Mouse (Mus musculus): ENCODE measurements at regions not wholly inside any gene's neighbourhood (a gene's known extent, or its start where the extent isn't known, plus 50 kb on each side); places are given as distances from the start of the nearest gene placed in this dataset.

GRCm38 (mm10) chr17:68956275-68956674 is 119.2 kb upstream of the Epb41l3 start:
- whole genome bisulfite sequencing, result 83% methylated on average over 2 of the region's 2 CpGs
- no peak overlapping the region for H3K4me3 ChIP-seq (ENCODE audit: low read depth, low read length)
- H3K9me3 ChIP-seq (replicated peaks; ENCODE audit: control insufficient read depth, low read length), result no peaks in the 10 kb centered on the region
- no peaks in the 10 kb centered on the region for H3K36me3 ChIP-seq (replicated peaks; ENCODE audit: control insufficient read depth, insufficient read depth, low read depth, low read length)
- DNase-seq (ENCODE audit: low spot score), result no peak
- H3K27ac ChIP-seq (replicated peaks; ENCODE audit: low read depth, low read length), result no peak overlapping the region
- H3K9ac ChIP-seq (replicated peaks; ENCODE audit: low read length), result no peak overlapping the region
- no peak overlapping the region for H3K4me2 ChIP-seq (ENCODE audit: low read depth, low read length)
- H3K27me3 ChIP-seq (ENCODE audit: control insufficient read depth, insufficient read depth, low read length), result no peaks in the 10 kb centered on the region
- no peak for ATAC-seq (replicated peaks; ENCODE audit: insufficient number of reproducible peaks, low FRiP score, low TSS enrichment, low read depth)
- no peaks in the 10 kb centered on the region for H3K4me1 ChIP-seq (ENCODE audit: control insufficient read depth, insufficient read depth, low read length)

DNA sequence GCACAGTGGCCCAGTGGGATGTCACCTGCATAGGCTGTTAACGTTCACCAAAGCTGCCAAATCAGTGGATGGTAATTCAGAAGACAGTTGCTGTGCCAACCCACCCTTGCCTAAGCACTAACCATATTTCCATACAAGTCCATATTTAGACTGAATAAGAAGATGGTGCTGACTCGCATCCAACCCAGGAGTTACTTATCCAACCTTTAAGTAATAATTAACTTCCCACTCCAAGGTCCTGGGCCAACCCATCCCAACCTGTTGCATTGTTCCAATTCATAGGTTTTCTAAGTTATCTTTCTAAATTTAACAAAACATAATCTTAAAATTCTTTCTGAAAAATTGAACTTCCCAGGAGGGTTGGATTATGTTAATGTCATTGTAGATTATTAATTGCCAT is 114.3 kb upstream of the Epb41l3 start:
- H3K9me3 ChIP-seq (replicated peaks; ENCODE audit: control insufficient read depth, low read length), result no peaks in the 10 kb centered on the region
- H3K36me3 ChIP-seq (replicated peaks; ENCODE audit: control insufficient read depth, insufficient read depth, low read depth, low read length), result no peaks in the 10 kb centered on the region
- H3K4me2 ChIP-seq (ENCODE audit: low read depth, low read length), result no peak overlapping the region
- H3K4me1 ChIP-seq (ENCODE audit: control insufficient read depth, insufficient read depth, low read length), result no peaks in the 10 kb centered on the region
- H3K4me3 ChIP-seq (ENCODE audit: low read depth, low read length), result no peak overlapping the region
- H3K27ac ChIP-seq (replicated peaks; ENCODE audit: low read depth, low read length), result no peak overlapping the region
- DNase-seq (ENCODE audit: low spot score) (no peak), ATAC-seq (replicated peaks; ENCODE audit: insufficient number of reproducible peaks, low FRiP score, low TSS enrichment, low read depth) (no peak)
- H3K9ac ChIP-seq (replicated peaks; ENCODE audit: low read length), result no peak overlapping the region
- H3K27me3 ChIP-seq (ENCODE audit: control insufficient read depth, insufficient read depth, low read length), result no peaks in the 10 kb centered on the region
- WGBS, result 84% methylated on average over 2 of the region's 2 CpGs

GRCm38 (mm10) chr17:68975606-68976005 is 99.9 kb upstream of the Epb41l3 start:
- no peak for DNase-seq (ENCODE audit: low spot score)
- no peaks in the 10 kb centered on the region for H3K36me3 ChIP-seq (replicated peaks; ENCODE audit: control insufficient read depth, insufficient read depth, low read depth, low read length)
- no peak overlapping the region for H3K27ac ChIP-seq (replicated peaks; ENCODE audit: low read depth, low read length)
- no peak overlapping the region for H3K4me2 ChIP-seq (ENCODE audit: low read depth, low read length)
- ATAC-seq (replicated peaks; ENCODE audit: insufficient number of reproducible peaks, low FRiP score, low TSS enrichment, low read depth), result no peak
- no peak overlapping the region for H3K9ac ChIP-seq (replicated peaks; ENCODE audit: low read length)
- H3K4me1 ChIP-seq (ENCODE audit: control insufficient read depth, insufficient read depth, low read length), result no peaks in the 10 kb centered on the region
- H3K4me3 ChIP-seq (ENCODE audit: low read depth, low read length), result no peak overlapping the region
- WGBS, result 64% methylated on average over 13 of the region's 13 CpGs
- H3K27me3 ChIP-seq (ENCODE audit: control insufficient read depth, insufficient read depth, low read length), result no peaks in the 10 kb centered on the region
- no peaks in the 10 kb centered on the region for H3K9me3 ChIP-seq (replicated peaks; ENCODE audit: control insufficient read depth, low read length)

DNA sequence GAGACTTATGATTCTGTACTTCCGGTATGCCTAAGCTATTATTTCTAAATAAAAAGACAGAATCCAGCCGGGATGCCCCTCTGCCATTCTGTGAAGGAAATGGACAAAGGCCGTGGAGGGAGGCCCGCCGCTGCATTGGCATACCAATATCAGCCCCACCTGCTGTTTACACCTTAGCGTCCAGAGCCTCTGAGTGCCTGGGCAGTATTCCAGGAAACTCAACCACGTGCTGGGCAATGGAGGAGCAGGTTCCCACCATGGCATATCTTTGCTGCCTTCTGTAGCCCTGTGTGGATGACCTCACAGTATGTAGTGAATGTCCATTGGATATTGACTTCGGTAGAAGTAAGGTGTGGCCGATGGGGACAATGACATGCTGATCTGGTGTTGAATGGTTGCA is 97.3 kb upstream of the Epb41l3 start:
- ATAC-seq (replicated peaks; ENCODE audit: insufficient number of reproducible peaks, low FRiP score, low TSS enrichment, low read depth) (no peak), DNase-seq (ENCODE audit: low spot score) (no peak)
- 86% methylated on average over 9 of the region's 9 CpGs for WGBS
- H3K9ac ChIP-seq (replicated peaks; ENCODE audit: low read length), result no peak overlapping the region
- H3K9me3 ChIP-seq (replicated peaks; ENCODE audit: control insufficient read depth, low read length), result no peaks in the 10 kb centered on the region
- no peak overlapping the region for H3K4me3 ChIP-seq (ENCODE audit: low read depth, low read length)
- no peaks in the 10 kb centered on the region for H3K27me3 ChIP-seq (ENCODE audit: control insufficient read depth, insufficient read depth, low read length)
- H3K4me2 ChIP-seq (ENCODE audit: low read depth, low read length), result no peak overlapping the region
- no peaks in the 10 kb centered on the region for H3K4me1 ChIP-seq (ENCODE audit: control insufficient read depth, insufficient read depth, low read length)
- H3K27ac ChIP-seq (replicated peaks; ENCODE audit: low read depth, low read length), result no peak overlapping the region
- no peaks in the 10 kb centered on the region for H3K36me3 ChIP-seq (replicated peaks; ENCODE audit: control insufficient read depth, insufficient read depth, low read depth, low read length)

DNA sequence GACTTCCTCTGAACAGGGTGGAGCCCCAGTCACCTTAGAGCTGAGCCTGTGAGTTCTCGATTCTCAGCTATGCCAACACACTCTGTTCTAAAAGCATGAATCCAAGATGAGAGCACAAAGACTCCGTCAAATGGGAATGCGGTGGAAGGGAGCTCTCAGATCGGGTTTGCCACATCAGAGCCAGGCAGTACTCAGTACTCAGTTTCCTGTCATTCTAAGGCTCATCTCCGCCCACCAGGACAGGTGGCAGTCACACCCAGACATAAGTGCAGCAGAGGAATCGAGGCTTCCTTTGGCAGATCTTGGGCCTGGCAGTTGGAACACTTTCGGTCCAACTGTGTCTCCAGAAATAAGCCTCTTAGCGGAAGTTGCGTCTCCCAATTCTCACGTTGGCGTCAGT is 94.4 kb upstream of the Epb41l3 start:
- H3K4me1 ChIP-seq (ENCODE audit: control insufficient read depth, insufficient read depth, low read length), result no peaks in the 10 kb centered on the region
- no peak overlapping the region for H3K4me3 ChIP-seq (ENCODE audit: low read depth, low read length)
- no peaks in the 10 kb centered on the region for H3K36me3 ChIP-seq (replicated peaks; ENCODE audit: control insufficient read depth, insufficient read depth, low read depth, low read length)
- H3K9me3 ChIP-seq (replicated peaks; ENCODE audit: control insufficient read depth, low read length), result no peaks in the 10 kb centered on the region
- DNase-seq (ENCODE audit: low spot score) (no peak), ATAC-seq (replicated peaks; ENCODE audit: insufficient number of reproducible peaks, low FRiP score, low TSS enrichment, low read depth) (no peak)
- H3K27me3 ChIP-seq (ENCODE audit: control insufficient read depth, insufficient read depth, low read length), result no peaks in the 10 kb centered on the region
- no peak overlapping the region for H3K4me2 ChIP-seq (ENCODE audit: low read depth, low read length)
- no peak overlapping the region for H3K9ac ChIP-seq (replicated peaks; ENCODE audit: low read length)
- 86% methylated on average over 11 of the region's 11 CpGs for WGBS
- H3K27ac ChIP-seq (replicated peaks; ENCODE audit: low read depth, low read length), result no peak overlapping the region

DNA sequence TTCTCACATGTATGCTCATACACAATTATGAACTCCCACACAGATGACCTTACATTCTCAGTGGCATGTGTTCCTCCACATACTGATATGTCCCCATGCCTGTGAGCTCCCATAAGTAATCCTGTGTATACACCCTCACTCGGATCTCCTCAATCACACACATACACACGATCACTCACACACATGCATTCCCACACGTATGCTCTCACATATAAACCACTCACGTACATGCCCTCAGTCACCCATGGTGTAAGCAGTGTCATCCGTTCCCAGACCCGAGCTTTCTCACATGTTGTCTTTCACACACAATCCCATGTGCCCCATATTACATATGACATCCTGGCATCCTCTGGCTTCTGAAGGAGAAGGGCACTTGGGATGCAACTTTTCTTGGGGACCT is 93.4 kb upstream of the Epb41l3 start:
- Histone ChIP-seq H3K9ac (replicated peaks; ENCODE audit: low read length) (no peak overlapping the region), H3K36me3 (replicated peaks; ENCODE audit: control insufficient read depth, insufficient read depth, low read depth, low read length) (no peaks in the 10 kb centered on the region), H3K27me3 (ENCODE audit: control insufficient read depth, insufficient read depth, low read length) (no peaks in the 10 kb centered on the region), H3K4me3 (ENCODE audit: low read depth, low read length) (no peak overlapping the region), H3K4me2 (ENCODE audit: low read depth, low read length) (no peak overlapping the region), H3K4me1 (ENCODE audit: control insufficient read depth, insufficient read depth, low read length) (no peaks in the 10 kb centered on the region), H3K9me3 (replicated peaks; ENCODE audit: control insufficient read depth, low read length) (no peaks in the 10 kb centered on the region), H3K27ac (replicated peaks; ENCODE audit: low read depth, low read length) (no peak overlapping the region)
- 0 out of 2 replicates have a peak, but pooled peaks have one; percentile 52 for ATAC-seq (replicated peaks; ENCODE audit: insufficient number of reproducible peaks, low FRiP score, low TSS enrichment, low read depth)
- 87% methylated on average over 6 of the region's 6 CpGs for WGBS
- no peak for DNase-seq (ENCODE audit: low spot score)

- no peak for ATAC-seq (replicated peaks; ENCODE audit: insufficient number of reproducible peaks, low FRiP score, low TSS enrichment, low read depth)
- H3K4me2 ChIP-seq (ENCODE audit: low read depth, low read length), result no peak overlapping the region
- no peak overlapping the region for H3K9ac ChIP-seq (replicated peaks; ENCODE audit: low read length)
- DNase-seq (ENCODE audit: low spot score), result no peak
- no peaks in the 10 kb centered on the region for H3K9me3 ChIP-seq (replicated peaks; ENCODE audit: control insufficient read depth, low read length)
- no peaks in the 10 kb centered on the region for H3K27me3 ChIP-seq (ENCODE audit: control insufficient read depth, insufficient read depth, low read length)
- 86% methylated on average over 3 of the region's 3 CpGs for WGBS
- H3K27ac ChIP-seq (replicated peaks; ENCODE audit: low read depth, low read length), result no peak overlapping the region
- no peaks in the 10 kb centered on the region for H3K4me1 ChIP-seq (ENCODE audit: control insufficient read depth, insufficient read depth, low read length)
- no peaks in the 10 kb centered on the region for H3K36me3 ChIP-seq (replicated peaks; ENCODE audit: control insufficient read depth, insufficient read depth, low read depth, low read length)
- H3K4me3 ChIP-seq (ENCODE audit: low read depth, low read length), result no peak overlapping the region
These were observed 75.6 kb upstream of the Epb41l3 start for GRCm38 (mm10) chr17:68999913-69000312.

DNA sequence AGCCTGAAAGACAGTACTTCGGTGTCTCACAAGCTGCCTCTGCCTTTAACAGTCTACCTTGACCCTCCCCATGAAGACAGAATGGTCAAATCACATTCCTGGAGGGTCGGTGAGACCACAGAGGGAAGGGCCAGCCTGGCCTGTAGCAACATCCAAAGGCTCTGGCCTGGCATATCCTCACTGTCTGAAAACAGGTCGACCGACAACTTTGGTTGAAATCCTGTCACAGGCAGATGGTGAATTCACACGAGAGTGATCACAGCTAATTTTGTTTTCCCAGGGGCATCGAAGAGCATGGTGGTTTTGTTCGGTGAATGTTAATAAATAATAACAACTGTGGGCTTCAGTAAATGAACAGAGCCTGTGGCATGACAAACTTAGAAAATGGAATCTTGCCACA is 71.4 kb upstream of the Epb41l3 start:
- Histone ChIP-seq H3K9ac (replicated peaks; ENCODE audit: low read length) (no peak overlapping the region), H3K4me1 (ENCODE audit: control insufficient read depth, insufficient read depth, low read length) (no peaks in the 10 kb centered on the region), H3K4me3 (ENCODE audit: low read depth, low read length) (no peak overlapping the region), H3K36me3 (replicated peaks; ENCODE audit: control insufficient read depth, insufficient read depth, low read depth, low read length) (no peaks in the 10 kb centered on the region), H3K27ac (replicated peaks; ENCODE audit: low read depth, low read length) (no peak overlapping the region), H3K9me3 (replicated peaks; ENCODE audit: control insufficient read depth, low read length) (no peaks in the 10 kb centered on the region), H3K27me3 (ENCODE audit: control insufficient read depth, insufficient read depth, low read length) (no peaks in the 10 kb centered on the region), H3K4me2 (ENCODE audit: low read depth, low read length) (no peak overlapping the region)
- no peak for DNase-seq (ENCODE audit: low spot score)
- 73% methylated on average over 7 of the region's 7 CpGs for WGBS
- no peak for ATAC-seq (replicated peaks; ENCODE audit: insufficient number of reproducible peaks, low FRiP score, low TSS enrichment, low read depth)

All from embryonic facial prominence, embryonic 11.5 days (tissue).